Mouse (Mus musculus) splenic B cell, adult 2 months (primary cell): ENCODE results near the gene Fam243.

Experiments used
- DNase-seq: peaks from one replicate; pipeline ENCODE4 v3.0.0-alpha.2; 2011; ENCODE audit warnings: low read depth, low spot score
- H3K27me3 ChIP-seq: 2 replicates; pipeline ENCODE4 v1.6.1; 2012; ENCODE audit warnings: mild to moderate bottlenecking, low read length, moderate library complexity, mixed read lengths; ENCODE audit not compliant: control insufficient read depth, poor library complexity, insufficient read depth, severe bottlenecking
- H3K36me3 ChIP-seq: 2 replicates; pipeline ENCODE4 v1.6.1; 2012; ENCODE audit warnings: mild to moderate bottlenecking, low read length, moderate library complexity, mixed read lengths; ENCODE audit not compliant: control insufficient read depth, poor library complexity, insufficient read depth, severe bottlenecking

Fam243 gene

GRCm38 (mm10) chr16:92305519-92305918 is 15.7 kb downstream of the Fam243 start:
- Histone ChIP-seq H3K36me3 (peaks cover 2% of the 10 kb centered on the region), H3K27me3 (no peaks in the 10 kb centered on the region)
- DNase-seq = peak; percentile 44

- Histone ChIP-seq H3K27me3 (no peaks in the 10 kb centered on the region), H3K36me3 (no peaks in the 10 kb centered on the region; the same call in none of the 2 replicates)
- DNase-seq = no peak
These were observed 18.7 kb downstream of the Fam243 start for GRCm38 (mm10) chr16:92302506-92302905.

- DNase-seq = no peak
- H3K36me3 ChIP-seq = no peaks in the 10 kb centered on the region; the same call in none of the 2 replicates
- H3K27me3 ChIP-seq = no peaks in the 10 kb centered on the region
These were observed 19.3 kb downstream of the Fam243 start for GRCm38 (mm10) chr16:92301989-92302388.

GRCm38 (mm10) chr16:92301412-92301806 is 19.8 kb downstream of the Fam243 start:
- Histone ChIP-seq H3K27me3 (no peaks in the 10 kb centered on the region), H3K36me3 (no peaks in the 10 kb centered on the region; the same call in none of the 2 replicates)
- DNase-seq = no peak

GRCm38 (mm10) chr16:92300649-92301411 is 20.4 kb downstream of the Fam243 start, which contains the start of gene Smim11:
Gene Smim11 (plus strand): TSS chr16:92301286.
- H3K27me3 ChIP-seq = no peaks in the 10 kb centered on the region
- no peaks in the 10 kb centered on the region; the same call in 1 of the 2 replicates for H3K36me3 ChIP-seq
- peak; percentile 96 for DNase-seq

GRCm38 (mm10) chr16:92295328-92295727 is 25.9 kb downstream of the Fam243 start:
- no peak for DNase-seq
- no peaks in the 10 kb centered on the region for H3K27me3 ChIP-seq
- no peaks in the 10 kb centered on the region for H3K36me3 ChIP-seq

GRCm38 (mm10) chr16:92294267-92294970 is 26.8 kb downstream of the Fam243 start:
- DNase-seq = no peak
- Histone ChIP-seq H3K27me3 (no peaks in the 10 kb centered on the region), H3K36me3 (no peaks in the 10 kb centered on the region)

- no peaks in the 10 kb centered on the region for H3K36me3 ChIP-seq
- no peak for DNase-seq
- no peaks in the 10 kb centered on the region for H3K27me3 ChIP-seq
These were observed 29.1 kb downstream of the Fam243 start, which contains the start of gene Kcne2 for GRCm38 (mm10) chr16:92292101-92292500. Gene Kcne2 (plus strand): TSS chr16:92292389.

GRCm38 (mm10) chr16:92290045-92290444 is 31.2 kb downstream of the Fam243 start:
- H3K27me3 ChIP-seq = no peaks in the 10 kb centered on the region
- no peak for DNase-seq

GRCm38 (mm10) chr16:92288778-92289177 is 32.5 kb downstream of the Fam243 start:
- Histone ChIP-seq H3K36me3 (no peaks in the 10 kb centered on the region), H3K27me3 (no peaks in the 10 kb centered on the region)

More at GRCm38 (mm10) chr16:92290045-92290444, 31.2 kb downstream of the Fam243 start:
- H3K36me3 ChIP-seq = no peaks in the 10 kb centered on the region

GRCm38 (mm10) chr16:92286609-92287008 is 34.6 kb downstream of the Fam243 start:
- DNase-seq = peak; percentile 82
- H3K36me3 ChIP-seq = no peaks in the 10 kb centered on the region
- H3K27me3 ChIP-seq = no peaks in the 10 kb centered on the region

More at GRCm38 (mm10) chr16:92288778-92289177, 32.5 kb downstream of the Fam243 start:
- DNase-seq = no peak

- Histone ChIP-seq H3K27me3 (no peaks in the 10 kb centered on the region), H3K36me3 (no peaks in the 10 kb centered on the region)
- no peak for DNase-seq
These were observed 36.2 kb downstream of the Fam243 start for GRCm38 (mm10) chr16:92285068-92285467.

GRCm38 (mm10) chr16:92282671-92283070 is 38.6 kb downstream of the Fam243 start:
- no peaks in the 10 kb centered on the region for H3K36me3 ChIP-seq
- DNase-seq = no peak
- no peaks in the 10 kb centered on the region for H3K27me3 ChIP-seq

GRCm38 (mm10) chr16:92275526-92275925 is 45.7 kb downstream of the Fam243 start:
- DNase-seq = no peak
- H3K36me3 ChIP-seq = no peaks in the 10 kb centered on the region
- H3K27me3 ChIP-seq = no peaks in the 10 kb centered on the region

GRCm38 (mm10) chr16:92274516-92274915 is 46.7 kb downstream of the Fam243 start:
- no peak for DNase-seq
- Histone ChIP-seq H3K36me3 (no peaks in the 10 kb centered on the region), H3K27me3 (no peaks in the 10 kb centered on the region)
